Mouse (Mus musculus) midbrain, embryonic 16.5 days (tissue): ENCODE results near the gene Tmem141. TPM values are rescaled to one million over a fixed set of nuclear protein-coding genes. Genes with fewer than 3 reads are reported as not detected.

Experiments used
- ATAC-seq: fragments of 200-750 bp; cut with Nextera tagmentation; 2 replicates; pipeline ENCODE4 v1.8.0; 2017; ENCODE audit warnings: moderate TSS enrichment
- H3K27ac ChIP-seq: fragments of 300-500 bp; sonication (generic); 2 replicates; pipeline ENCODE4 v1.5.1; 2014; ENCODE audit warnings: mild to moderate bottlenecking, low read length, mixed read lengths
- H3K27me3 ChIP-seq: fragments of 300-500 bp; sonication (generic); 2 replicates; pipeline ENCODE4 v1.6.1; 2014; ENCODE audit warnings: low read depth, low read length, mixed read lengths; ENCODE audit not compliant: control insufficient read depth, insufficient read depth
- H3K36me3 ChIP-seq: fragments of 300-500 bp; sonication (generic); 2 replicates; pipeline ENCODE4 v1.6.1; 2014; ENCODE audit warnings: mild to moderate bottlenecking, low read length, moderate library complexity, mixed read lengths; ENCODE audit not compliant: control insufficient read depth, insufficient read depth
- H3K4me1 ChIP-seq: fragments of 300-500 bp; sonication (generic); 2 replicates; pipeline ENCODE4 v1.6.1; 2014; ENCODE audit warnings: mild to moderate bottlenecking, low read length, mixed read lengths; ENCODE audit not compliant: control insufficient read depth, insufficient read depth
- H3K4me2 ChIP-seq: fragments of 300-500 bp; sonication (generic); 2 replicates; pipeline ENCODE4 v1.6.1; 2014; ENCODE audit warnings: mild to moderate bottlenecking, low read length, mixed read lengths
- H3K4me3 ChIP-seq: fragments of 300-500 bp; sonication (generic); 2 replicates; pipeline ENCODE4 v1.5.1; 2014; ENCODE audit warnings: low read depth, mild to moderate bottlenecking, low read length, moderate library complexity, mixed read lengths
- H3K9ac ChIP-seq: fragments of 300-500 bp; sonication (generic); 2 replicates; pipeline ENCODE4 v1.6.1; 2014; ENCODE audit warnings: low read depth, low read length, mixed read lengths
- H3K9me3 ChIP-seq: fragments of 300-500 bp; sonication (generic); replicated peaks from 2 replicates; pipeline ENCODE4 v1.6.1; 2014; ENCODE audit warnings: mild to moderate bottlenecking, low read length, mixed read lengths; ENCODE audit not compliant: control insufficient read depth, poor library complexity, severe bottlenecking
- WGBS: fragments of 180-500 bp; shearing (Covaris S2); extraction: QIAGEN DNeasy Blood & Tissue Kit; methylation state at CpG from one replicate; pipeline ENCODE4 v1.1.7; 2014; 5-methylcytosine and 5-hydroxymethylcytosine counted together
- polyA plus RNA-seq: library from polyadenylated mRNA; unstranded; fragments of >200 nt; fragmentation: Nextera tagmentation; extraction: Ambion mirVana; gene quantifications from 2 replicates; pipeline ENCODE4 v1.2.1, GENCODE M21; 2015

The Tmem141 gene
- polyA plus RNA-seq, 1 experiment from 2014 or later = 67.2 TPM

GRCm38 (mm10) chr2:25582466-25583119 lies 39.2 kb downstream of the Tmem141 start:
- Histone ChIP-seq H3K4me1 (peaks cover 37% of the 10 kb centered on the region), H3K9ac (no peak overlapping the region), H3K27ac (0 out of 2 replicates have a peak overlapping the region, but pooled peaks have one; percentile 22), H3K9me3 (no peaks in the 10 kb centered on the region), H3K27me3 (peaks cover 31% of the 10 kb centered on the region), H3K4me2 (0 out of 2 replicates have a peak overlapping the region, but pooled peaks have one; percentile 23), H3K4me3 (no peak overlapping the region), H3K36me3 (peaks cover 26% of the 10 kb centered on the region; the same call in 1 of the 2 replicates)
- WGBS = 50% methylated on average over 12 of the region's 12 CpGs
- ATAC-seq = peak; percentile 44

- Histone ChIP-seq H3K27ac (peak overlapping the region; percentile 32; the same call in 1 of the 2 replicates), H3K4me2 (peak overlapping the region; percentile 70), H3K27me3 (peaks cover 38% of the 10 kb centered on the region), H3K9ac (peak overlapping the region; percentile 78; the same call in 1 of the 2 replicates), H3K4me1 (peaks cover 42% of the 10 kb centered on the region), H3K9me3 (no peaks in the 10 kb centered on the region), H3K36me3 (peaks cover 30% of the 10 kb centered on the region; the same call in 1 of the 2 replicates), H3K4me3 (peak overlapping the region; percentile 53)
- ATAC-seq = peak; percentile 8
- 29% methylated on average over 6 of the region's 6 CpGs for WGBS
Measured at GRCm38 (mm10) chr2:25581901-25582301, 39.9 kb downstream of the Tmem141 start.

GRCm38 (mm10) chr2:25581294-25581864 lies 40.4 kb downstream of the Tmem141 start, which contains the start of gene Ajm1:
TSS of gene Ajm1 (minus strand) at chr2:25581757.
- Histone ChIP-seq H3K4me1 (peaks cover 42% of the 10 kb centered on the region), H3K36me3 (peaks cover 27% of the 10 kb centered on the region; the same call in 1 of the 2 replicates), H3K9me3 (no peaks in the 10 kb centered on the region), H3K27me3 (peaks cover 44% of the 10 kb centered on the region), H3K4me3 (peak within 1 kb of the TSS; percentile 53), H3K4me2 (peak within 1 kb of the TSS; percentile 70), H3K27ac (peak within 1 kb of the TSS; percentile 32; the same call in 1 of the 2 replicates), H3K9ac (peak within 1 kb of the TSS; percentile 78)
- ATAC-seq = peak; percentile 82
- WGBS = 6% methylated on average over 19 of the region's 19 CpGs

- peak overlapping the region; percentile 53 for H3K4me3 ChIP-seq
- ATAC-seq = no peak
- WGBS = 38% methylated on average over 6 of the region's 6 CpGs
- peak overlapping the region; percentile 78 for H3K9ac ChIP-seq
- peak overlapping the region; percentile 70 for H3K4me2 ChIP-seq
- no peaks in the 10 kb centered on the region for H3K9me3 ChIP-seq
- H3K27ac ChIP-seq = no peak overlapping the region
- H3K27me3 ChIP-seq = peaks cover 49% of the 10 kb centered on the region
- peaks cover 45% of the 10 kb centered on the region for H3K4me1 ChIP-seq
- peaks cover 27% of the 10 kb centered on the region; the same call in 1 of the 2 replicates for H3K36me3 ChIP-seq
Measured at GRCm38 (mm10) chr2:25580621-25581101, 41.1 kb downstream of the Tmem141 start.

GRCm38 (mm10) chr2:25579737-25580460 lies 41.9 kb downstream of the Tmem141 start:
- Histone ChIP-seq H3K36me3 (peaks cover 21% of the 10 kb centered on the region; the same call in 1 of the 2 replicates), H3K9me3 (no peaks in the 10 kb centered on the region), H3K27ac (no peak overlapping the region), H3K4me3 (peak overlapping the region; percentile 3), H3K4me1 (peaks cover 50% of the 10 kb centered on the region), H3K4me2 (peak overlapping the region; percentile 70; the same call in 1 of the 2 replicates), H3K27me3 (peaks cover 49% of the 10 kb centered on the region), H3K9ac (no peak overlapping the region)
- WGBS = 14% methylated on average over 27 of the region's 27 CpGs
- no peak for ATAC-seq

GRCm38 (mm10) chr2:25578796-25579736 lies 42.7 kb downstream of the Tmem141 start:
- Histone ChIP-seq H3K4me2 (peak overlapping the region; percentile 8; the same call in 1 of the 2 replicates), H3K4me3 (peak overlapping the region; percentile 3), H3K36me3 (peaks cover 18% of the 10 kb centered on the region; the same call in 1 of the 2 replicates), H3K4me1 (peaks cover 52% of the 10 kb centered on the region), H3K9ac (no peak overlapping the region), H3K27ac (no peak overlapping the region), H3K27me3 (peaks cover 49% of the 10 kb centered on the region), H3K9me3 (no peaks in the 10 kb centered on the region)
- 12% methylated on average over 75 of the region's 77 CpGs for WGBS
- ATAC-seq = no peak

- H3K36me3 ChIP-seq = peaks cover 17% of the 10 kb centered on the region; the same call in 1 of the 2 replicates
- peaks cover 60% of the 10 kb centered on the region for H3K4me1 ChIP-seq
- H3K9me3 ChIP-seq = no peaks in the 10 kb centered on the region
- no peak overlapping the region for H3K9ac ChIP-seq
- peaks cover 49% of the 10 kb centered on the region for H3K27me3 ChIP-seq
- no peak overlapping the region for H3K27ac ChIP-seq
- H3K4me3 ChIP-seq = peak overlapping the region; percentile 4
- WGBS = 12% methylated on average over 75 of the region's 75 CpGs
- ATAC-seq = no peak
- H3K4me2 ChIP-seq = peak overlapping the region; percentile 27
Measured at GRCm38 (mm10) chr2:25577951-25578795, 43.6 kb downstream of the Tmem141 start.
